Mouse (Mus musculus) layer of hippocampus, postnatal 25 days (tissue): ENCODE measurements around the gene Cntrl. TPM values are rescaled to one million over a fixed set of nuclear protein-coding genes. Genes with fewer than 3 reads are reported as not detected.

ENCODE experiments used
- DNase-seq, 2 experiments: peaks; one replicate each; pipeline ENCODE4 v3.0.0; 2022; ENCODE audit warnings: mixed read lengths in 2 of 2, low spot score in 1 of 2; ENCODE audit errors: extremely low spot score in 1 of 2
- total RNA-seq, 2 experiments: library from RNA; stranded (reverse); gene quantifications; 2 replicates each; pipeline ENCODE4 v1.2.3; 2021

The Cntrl gene
- total RNA-seq = 10 to 100 TPM in 1 of 2 experiments, 1 to 10 TPM in 1; 7.2 to 12.2 TPM

DNA sequence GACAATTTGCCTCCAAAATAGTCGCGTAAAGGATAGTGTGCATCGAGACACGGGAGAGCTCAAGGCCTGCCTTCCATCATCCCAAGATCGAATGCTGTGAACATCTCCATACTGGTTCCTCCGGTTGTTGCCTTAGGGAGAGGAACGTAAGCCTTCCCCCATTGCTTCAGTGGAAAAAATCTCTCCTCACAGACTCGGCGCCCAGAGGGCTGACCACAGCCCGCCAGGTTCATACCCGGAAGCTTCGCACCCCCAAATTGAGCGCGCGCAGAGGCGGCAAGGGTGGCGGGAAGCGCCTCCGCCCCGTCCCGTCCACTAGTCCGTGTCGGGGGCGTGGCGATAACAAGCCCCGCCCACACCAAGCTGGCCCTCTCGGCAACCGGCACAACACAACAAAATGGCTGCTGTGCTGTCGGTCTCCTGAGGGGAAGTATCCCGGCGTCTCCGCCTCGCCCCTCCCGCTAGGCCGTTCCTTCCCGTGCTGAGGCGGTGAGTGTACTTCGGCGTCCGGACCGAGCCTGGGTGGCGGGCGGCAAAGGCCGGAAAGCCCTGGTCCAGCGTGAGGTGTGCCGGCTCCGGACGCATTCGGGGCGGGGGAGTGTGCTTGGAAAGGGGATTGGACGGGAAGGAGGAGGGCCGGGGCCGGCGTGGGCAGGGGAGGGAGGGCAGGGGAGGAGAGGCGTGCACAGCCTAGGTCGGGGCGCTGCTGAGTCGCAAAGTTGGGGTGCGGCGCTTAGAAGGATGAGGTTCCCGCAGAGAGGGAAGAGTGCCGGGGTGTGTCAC, at the start of gene Cntrl:
TSS of gene Cntrl (plus strand) at position 352 of the 783 bp plus-strand sequence.
- peak; percentile 87 to 93 for DNase-seq

DNA sequence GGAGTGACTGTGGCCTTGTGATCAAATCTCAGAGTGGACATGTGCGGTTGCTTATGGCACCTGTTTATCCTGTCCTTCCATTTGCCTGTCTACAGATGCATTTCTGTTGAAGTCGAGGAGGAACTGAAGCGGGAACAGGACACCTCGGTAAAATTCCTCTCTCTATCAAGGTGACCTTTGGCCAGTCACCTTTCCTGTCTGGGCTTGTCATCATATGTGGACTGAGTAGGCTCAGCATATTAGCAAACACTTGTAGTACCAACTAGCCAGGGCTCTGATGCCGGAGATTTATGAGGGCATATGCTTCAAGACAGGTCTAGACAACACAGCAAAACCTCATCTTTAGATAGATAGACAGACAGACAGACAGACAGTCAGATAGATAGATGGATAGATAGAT, 49.0 kb upstream of the Cntrl start:
- no peak for DNase-seq

DNA sequence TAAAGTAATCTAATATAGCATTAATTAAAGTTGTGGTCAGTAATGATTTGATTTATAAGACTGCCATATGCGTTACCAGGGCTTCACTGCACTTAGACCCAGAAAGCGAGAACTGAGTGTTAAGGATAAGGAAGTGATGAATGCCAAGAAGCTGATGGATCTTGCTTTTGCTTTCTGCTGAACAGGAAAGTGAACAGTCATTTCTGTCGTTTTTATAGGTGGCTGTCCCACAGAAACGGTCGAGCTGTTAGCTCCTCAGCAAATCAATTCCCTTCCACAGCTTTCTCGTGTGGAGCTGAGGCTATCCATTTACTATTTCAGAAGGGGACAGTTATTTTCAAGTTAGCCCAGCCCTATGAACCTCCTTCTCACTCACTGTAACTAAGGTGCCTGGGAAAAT, 48.4 kb upstream of the Cntrl start:
- DNase-seq = no peak

DNA sequence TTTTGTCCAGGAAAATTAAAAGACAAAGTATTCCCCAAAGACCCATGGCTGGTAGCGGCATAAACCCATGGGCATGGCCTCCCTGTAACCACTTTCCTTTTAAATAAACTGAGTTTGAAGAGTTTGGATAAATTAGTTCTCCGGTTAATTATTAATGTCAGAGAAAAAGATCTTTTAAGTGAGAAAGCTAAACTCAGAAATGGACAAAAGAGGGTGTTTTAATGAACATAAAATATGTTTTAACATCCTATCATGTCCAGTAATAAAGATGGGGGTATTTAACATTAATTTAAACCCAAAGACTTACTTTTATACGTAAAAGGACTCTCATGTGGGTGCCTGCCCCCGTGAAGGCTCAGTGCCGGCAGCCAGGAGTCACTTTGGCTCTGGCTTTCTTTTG, 48.0 kb upstream of the Cntrl start, which contains the start of gene Hc:
TSS of gene Hc (minus strand) at position 101 of the 400 bp plus-strand sequence.
- no peak for DNase-seq

DNA sequence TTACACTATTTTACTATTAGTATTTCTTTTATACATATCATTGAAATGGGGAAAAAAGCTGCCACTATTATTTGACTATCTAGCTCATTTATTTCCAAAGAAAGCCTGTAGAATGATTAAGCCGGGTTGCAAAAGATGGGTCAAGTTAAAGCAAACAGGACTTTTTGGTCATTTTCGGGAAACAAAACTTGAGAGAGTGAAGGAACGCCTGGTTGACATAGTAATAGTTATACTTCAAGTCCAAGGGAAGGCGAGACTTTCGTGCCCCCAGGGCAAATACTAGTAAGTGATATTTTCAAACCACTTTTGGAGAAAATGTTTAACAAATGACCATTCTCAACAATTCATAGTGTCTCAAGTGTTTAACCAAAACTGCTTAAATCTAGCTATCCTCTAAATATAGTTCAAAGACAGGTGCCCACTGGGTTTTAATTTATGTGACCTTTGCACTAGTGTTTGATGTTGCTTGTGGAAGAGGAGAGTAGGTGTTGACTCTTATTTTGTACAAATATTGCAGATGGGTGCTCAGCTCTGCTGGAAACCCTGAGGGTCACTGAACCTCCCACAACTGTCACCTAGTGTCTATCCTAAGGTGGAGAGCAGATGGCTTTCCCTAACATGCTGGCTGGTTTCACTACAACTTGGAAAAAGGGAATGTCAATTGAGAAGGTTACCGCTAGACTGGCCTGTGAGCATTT, 45.8 kb upstream of the Cntrl start:
- no peak for DNase-seq

DNA sequence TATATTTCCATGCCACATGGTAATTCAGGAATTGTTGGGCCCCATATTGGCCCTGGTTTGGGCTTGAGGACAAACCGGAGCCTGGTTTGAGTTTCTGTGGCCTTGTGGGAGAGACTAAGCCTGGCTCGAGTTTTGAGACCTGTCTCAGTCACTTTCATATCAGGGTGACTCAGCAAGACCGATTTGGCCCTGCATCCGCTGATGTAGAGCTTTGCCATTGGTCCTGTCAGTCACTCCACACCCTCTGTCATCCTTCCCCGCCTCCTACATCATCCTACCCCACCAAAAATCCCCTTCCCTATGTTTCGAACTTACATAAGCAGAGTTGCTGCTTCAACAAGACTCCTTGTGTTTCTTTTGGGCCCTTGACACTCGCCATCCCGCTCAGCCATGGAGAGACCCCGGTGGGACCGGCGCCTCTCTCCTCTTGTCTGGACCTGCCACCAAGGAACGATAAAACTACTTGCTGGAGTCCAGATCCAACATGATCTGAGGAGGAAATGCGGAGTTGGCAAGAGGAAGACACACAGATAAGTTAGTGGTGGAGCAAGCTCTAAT, 42.7 kb upstream of the Cntrl start:
- DNase-seq = no peak

DNA sequence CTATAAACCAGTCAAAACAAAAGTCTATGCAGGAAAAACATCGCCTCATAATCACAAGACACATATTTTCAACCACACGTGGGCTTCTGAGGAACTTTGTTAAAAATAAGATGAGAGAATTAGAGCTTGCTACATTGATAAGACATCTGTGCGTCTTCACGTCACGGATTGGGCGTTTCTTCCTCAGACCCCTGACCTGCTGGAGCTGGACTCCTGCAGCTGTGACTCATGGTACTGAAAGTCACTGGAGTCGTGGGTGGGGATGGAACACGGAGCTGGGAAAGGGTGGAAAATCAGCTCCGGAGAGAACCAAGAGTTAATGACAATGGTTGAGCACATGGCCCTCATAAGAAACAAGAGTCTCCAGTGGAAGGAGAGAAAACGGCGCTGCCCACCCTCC, 42.2 kb upstream of the Cntrl start:
- no peak for DNase-seq

DNA sequence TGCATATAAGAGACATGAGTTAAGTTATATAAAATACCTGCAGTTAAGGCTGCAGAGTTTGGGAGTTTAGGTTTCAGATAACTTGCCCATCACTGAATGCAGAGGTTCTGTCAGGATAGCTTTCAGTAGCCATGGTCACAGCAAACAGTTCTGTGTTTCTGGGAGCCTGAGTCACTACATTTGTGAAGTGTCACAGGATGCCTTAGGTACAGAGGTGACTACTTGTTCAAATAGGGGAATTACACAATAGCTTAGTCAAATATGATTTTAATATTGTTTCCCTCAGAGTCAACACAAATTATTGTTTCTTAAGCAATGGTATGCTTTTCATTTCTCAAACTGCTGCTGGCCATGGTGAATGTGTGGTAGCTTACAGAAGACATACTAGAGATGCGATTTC, 40.2 kb upstream of the Cntrl start:
- no peak for DNase-seq

DNA sequence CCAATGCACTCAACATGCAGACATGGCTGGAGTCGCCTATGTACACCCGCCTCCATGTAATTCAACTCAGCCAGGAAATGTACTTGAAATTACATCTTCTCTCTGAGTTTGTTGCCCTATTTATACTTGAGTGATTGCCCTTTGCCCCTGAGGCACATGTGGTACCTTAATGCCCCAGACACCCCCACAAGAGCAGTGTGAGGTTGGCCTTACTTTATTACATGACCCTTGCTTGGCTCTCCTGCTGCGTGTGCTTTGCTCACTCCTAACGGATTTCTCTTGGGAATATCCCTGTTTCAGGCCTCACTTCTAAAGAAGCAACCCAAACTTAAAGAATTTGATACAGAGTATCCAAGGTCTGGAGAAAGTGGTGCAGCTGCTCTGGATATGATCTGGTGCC, 39.0 kb upstream of the Cntrl start:
- DNase-seq = no peak

DNA sequence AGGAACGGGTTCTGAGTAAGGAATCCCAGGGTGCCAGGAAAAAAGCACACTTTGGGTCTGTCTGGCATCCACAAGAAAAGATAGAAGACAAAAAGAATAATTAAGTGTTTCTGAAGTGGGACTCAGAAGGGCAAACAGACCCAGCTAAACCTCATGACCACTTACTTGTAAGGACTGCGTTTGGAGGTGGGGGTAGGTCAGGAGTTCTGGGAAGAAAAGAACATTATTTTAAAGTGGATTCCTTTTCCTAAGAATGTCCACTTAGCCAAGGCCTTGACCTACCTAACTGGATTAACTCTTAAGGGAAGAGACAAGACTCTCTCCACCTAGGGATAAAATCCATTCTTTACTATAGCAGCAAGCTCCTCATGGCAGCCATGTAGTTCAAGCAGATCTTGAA, 36.7 kb upstream of the Cntrl start:
- no peak for DNase-seq

DNA sequence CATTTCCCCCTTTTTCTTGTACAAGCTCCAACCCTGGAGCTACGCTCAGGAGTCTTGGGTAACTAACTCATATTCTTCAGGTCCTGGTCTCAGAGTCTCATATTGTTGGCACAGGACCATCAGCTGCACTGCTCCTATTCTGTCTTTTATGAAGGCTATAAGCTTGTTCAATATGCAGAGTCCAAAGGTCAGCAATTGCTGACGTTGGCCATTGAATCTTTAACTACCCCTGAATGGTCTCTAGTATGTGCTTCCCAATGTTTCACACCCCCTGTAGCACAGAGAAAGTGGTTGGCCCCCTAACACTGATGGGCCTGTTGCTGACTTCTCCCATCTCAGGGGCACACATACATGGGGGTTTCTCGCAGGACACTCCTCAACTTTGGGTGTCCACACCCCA, 35.0 kb upstream of the Cntrl start:
- DNase-seq = no peak

DNA sequence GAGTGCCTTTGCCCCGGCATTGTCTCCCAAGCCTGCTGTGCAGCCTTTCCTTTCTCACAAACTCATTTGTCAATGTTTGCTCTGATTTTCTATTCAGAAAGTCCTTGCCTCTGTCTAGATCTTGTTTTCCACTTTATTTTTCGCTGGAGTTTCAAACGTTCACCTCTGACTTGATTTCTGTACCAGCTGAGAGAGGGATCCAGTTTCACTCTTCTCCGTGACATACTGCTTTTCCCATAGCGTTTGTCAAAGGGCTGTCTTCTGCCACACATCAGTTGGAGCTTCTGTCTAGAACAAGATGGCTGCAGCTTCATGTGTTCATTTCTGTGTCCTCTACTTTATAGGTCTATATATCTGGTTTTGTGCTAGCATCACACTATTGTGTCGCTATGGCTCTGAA, 30.1 kb upstream of the Cntrl start:
- no peak for DNase-seq

DNA sequence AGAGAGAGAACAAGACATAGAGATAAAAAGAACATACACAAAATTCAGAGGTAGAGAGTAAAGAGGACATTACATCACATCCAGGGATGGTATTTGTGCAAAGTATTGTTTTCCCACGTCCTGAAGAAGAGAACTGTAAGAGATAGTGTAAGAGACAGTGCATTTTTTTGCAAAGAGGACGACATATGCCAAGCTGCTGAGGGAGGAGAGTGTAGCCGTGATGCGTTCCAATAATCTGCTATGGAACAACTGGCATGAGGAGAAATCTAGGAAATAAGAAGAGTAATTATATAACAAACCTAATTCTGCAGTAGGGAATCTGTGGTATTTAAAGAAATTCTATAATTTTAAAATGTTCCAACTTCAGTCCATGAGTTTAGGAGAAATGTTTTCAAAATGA, 21.9 kb upstream of the Cntrl start:
- no peak for DNase-seq

DNA sequence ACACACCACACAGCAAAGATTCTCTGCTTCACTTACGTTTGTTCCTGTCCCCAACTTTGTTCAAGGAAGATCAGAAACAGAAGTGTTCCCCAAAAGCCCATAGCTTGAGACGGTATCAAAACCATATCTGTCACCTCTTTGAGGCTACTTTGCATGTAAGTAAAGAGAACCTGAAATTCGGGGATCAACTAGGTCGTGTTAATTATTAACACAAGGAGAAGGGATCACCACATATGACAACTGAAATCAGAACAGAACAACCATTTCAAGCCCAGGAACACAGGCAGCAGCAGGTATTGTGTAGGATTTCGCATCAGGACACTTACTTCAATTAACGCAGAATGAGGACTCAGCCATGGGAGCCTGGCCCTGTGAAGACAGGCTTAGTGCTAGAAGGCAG, 8.8 kb upstream of the Cntrl start:
- DNase-seq = no peak

DNA sequence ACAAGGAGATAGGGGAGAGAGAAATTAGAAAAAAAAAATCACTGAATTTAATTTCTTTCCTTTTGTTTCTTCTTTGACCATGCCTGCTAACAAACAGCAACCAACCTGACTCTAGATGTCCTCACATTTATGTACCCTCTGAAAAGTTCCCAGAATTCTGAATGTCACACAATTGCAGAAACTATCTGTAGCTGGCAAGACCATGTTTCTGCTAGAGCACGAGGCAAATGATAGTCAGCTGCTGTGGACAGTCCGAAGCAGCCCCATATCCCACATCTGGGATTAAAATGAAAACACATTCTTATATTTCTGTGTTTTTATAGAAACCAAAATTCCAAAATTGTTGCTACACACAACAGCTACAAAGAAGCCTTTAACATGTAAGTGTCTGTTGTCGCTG, 7.8 kb upstream of the Cntrl start, which contains the start of gene AI182371:
TSS of gene AI182371 (minus strand) at position 101 of the 400 bp plus-strand sequence.
- no peak for DNase-seq

DNA sequence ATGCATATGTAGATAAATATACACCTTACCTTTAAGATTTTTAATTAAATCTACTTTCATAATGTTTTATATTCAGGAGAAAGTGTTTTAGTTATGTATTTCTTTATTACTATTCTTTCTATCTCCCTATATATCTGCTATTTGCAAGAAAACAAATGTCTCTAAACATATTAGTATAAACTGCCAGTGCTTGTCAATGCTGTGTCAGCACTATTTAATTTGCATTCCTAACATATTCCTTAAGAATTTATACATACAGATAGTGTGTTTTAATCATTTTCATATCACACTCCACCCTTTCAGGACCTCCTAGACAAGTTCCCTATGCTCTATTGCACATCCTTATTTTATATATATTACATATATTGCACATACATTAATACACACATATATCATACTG, 6.5 kb upstream of the Cntrl start:
- no peak for DNase-seq

DNA sequence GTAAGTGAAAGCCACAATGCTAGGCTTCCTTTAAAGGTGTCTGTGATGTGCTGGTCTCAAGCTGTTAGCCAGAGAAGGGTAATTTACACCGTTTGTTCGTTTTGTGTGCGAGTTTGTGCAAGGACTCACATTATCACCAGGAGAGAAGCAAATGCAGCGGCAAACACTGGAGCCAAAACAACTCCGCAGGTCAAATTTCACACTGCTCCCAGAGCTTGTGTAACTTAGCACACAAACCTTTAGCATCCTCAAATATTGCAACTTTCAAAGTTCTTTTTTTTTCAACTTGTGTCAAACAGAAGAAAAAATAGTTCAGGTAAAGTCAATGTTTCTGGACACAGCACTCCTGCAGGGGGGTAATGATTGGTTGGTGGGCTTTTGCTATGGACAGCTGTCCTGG, 5.7 kb upstream of the Cntrl start:
- DNase-seq = no peak

DNA sequence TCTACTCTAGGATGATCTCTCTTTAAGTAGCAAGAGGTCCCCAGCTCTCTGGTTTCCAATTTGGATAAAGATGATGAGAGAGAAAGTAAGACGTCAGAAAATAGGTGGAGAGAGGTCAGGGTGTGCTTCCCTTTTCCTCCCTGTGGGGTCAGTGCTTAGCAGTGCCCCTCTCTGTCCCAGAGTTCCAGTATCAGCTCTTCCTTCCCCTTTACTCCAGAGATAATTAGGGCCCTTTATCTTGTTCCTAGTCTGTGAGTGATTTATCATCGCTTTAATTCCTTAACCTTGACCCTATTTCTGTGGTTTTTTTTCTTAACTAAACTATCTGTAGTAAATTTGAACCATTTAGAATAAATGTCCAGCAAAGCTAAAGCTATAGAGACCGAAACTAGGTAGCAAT, 4.4 kb upstream of the Cntrl start:
- no peak for DNase-seq

DNA sequence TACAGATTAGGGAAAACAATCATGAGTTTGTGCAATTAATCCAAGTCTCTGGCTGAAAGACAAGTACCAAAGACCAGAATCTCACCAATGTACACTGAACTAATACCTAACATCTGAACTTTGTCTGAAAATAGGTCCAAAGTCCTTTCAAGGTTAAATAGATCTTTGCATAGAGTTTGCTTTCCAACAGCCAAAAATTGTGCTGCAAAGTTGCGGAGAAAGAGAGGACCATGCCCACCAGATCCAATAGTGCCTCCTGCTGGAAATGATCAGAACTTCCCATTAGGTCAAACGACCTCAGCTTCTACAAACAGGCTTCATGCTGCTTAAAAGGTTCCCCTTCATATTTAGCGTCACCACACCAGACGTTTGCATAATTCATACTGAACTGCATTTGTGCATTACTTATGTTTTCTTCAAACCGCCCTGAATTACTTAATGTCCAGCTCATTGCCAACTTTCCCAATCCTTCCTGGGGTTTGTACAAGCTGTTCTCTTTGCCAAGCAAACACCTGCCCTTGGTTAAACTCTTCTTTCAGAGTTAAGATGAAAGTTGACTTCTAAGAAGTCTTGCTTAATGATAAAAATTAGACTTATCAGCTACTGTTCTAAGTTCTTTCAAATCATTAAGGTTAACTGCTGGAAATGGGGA, 1.2 kb upstream of the Cntrl start:
- DNase-seq = peak in 1 of 2 experiments; percentile 11

DNA sequence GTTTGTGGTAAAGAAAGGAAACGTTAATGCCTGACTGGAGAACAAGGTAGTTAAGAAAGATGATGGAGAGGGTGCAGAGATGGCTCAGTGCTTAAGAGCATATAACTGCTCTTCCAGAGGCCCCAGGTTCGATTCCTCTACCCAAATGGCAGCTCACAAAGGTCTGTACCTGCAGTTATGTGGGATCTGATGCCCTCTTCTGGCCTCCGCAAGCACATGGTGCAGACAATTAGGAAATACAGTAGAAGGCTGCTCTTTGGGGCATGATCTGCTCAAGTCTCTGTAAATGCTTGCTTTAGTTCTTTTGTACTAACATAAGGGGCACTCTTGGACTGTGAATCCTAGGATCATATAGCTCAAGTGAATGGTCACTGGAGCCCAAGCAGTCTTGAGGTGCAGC, 580 bp upstream of the Cntrl start:
- DNase-seq = peak in 1 of 2 experiments; percentile 35

DNA sequence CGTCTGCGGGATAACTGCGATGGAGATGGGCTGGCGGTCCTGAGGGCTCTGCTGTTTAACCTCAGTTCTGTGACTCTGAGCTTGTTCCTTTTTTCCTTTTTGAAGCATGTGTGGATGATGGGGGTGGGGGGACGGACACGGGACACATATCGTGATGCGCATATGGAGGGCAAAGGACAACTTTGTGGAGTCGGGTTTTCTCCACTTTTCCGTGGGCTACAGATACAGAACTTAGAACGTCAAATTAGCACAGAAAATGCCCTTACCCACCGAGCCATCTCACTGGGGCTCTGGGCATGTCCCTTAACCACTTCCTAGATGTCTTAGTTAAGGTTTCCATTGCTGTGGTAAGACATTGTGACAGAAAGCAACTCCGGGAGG, 622 bp downstream of the Cntrl start:
- no peak for DNase-seq
